Mouse (Mus musculus) kidney, postnatal 0 days (tissue): ENCODE data around the gene Aspscr1. TPM values are rescaled to one million over a fixed set of nuclear protein-coding genes. Genes with fewer than 3 reads are reported as not detected.

Experiments used
- ATAC-seq: fragments of 200-750 bp; cut with Nextera tagmentation; replicated peaks from 2 replicates; pipeline ENCODE4 v1.8.0; 2017; ENCODE audit warnings: low read depth, moderate number of reproducible peaks, moderate TSS enrichment, moderate library complexity; ENCODE audit not compliant: low FRiP score
- DNase-seq: peaks from one replicate; pipeline ENCODE4 v3.0.0-alpha.2; 2016; ENCODE audit warnings: low spot score
- H3K27ac ChIP-seq: fragments of 300-500 bp; sonication (generic); 2 replicates; pipeline ENCODE4 v1.5.1; 2014; ENCODE audit warnings: mild to moderate bottlenecking
- H3K27me3 ChIP-seq: fragments of 300-500 bp; sonication (generic); 2 replicates; pipeline ENCODE4 v1.6.1; 2014; ENCODE audit warnings: low read length, mixed read lengths; ENCODE audit not compliant: insufficient read depth
- H3K36me3 ChIP-seq: fragments of 300-500 bp; sonication (generic); 2 replicates; pipeline ENCODE4 v1.6.1; 2014; ENCODE audit warnings: low read length, mixed read lengths; ENCODE audit not compliant: insufficient read depth
- H3K4me1 ChIP-seq: fragments of 300-500 bp; sonication (generic); replicated peaks from 2 replicates; pipeline ENCODE4 v1.6.1; 2014; ENCODE audit warnings: antibody characterized with exemption, low read length, mixed read lengths; ENCODE audit not compliant: insufficient read depth
- H3K4me2 ChIP-seq: fragments of 300-500 bp; sonication (generic); 2 replicates; pipeline ENCODE4 v1.6.1; 2014; ENCODE audit warnings: mild to moderate bottlenecking, low read length, moderate library complexity, mixed read lengths
- H3K4me3 ChIP-seq: fragments of 300-500 bp; sonication (generic); replicated peaks from 2 replicates; pipeline ENCODE4 v1.5.1; 2014; ENCODE audit warnings: low read depth, low read length
- H3K9ac ChIP-seq: fragments of 300-500 bp; sonication (generic); 2 replicates; pipeline ENCODE4 v1.6.1; 2014; ENCODE audit warnings: low read depth, low read length
- H3K9me3 ChIP-seq: fragments of 300-500 bp; sonication (generic); replicated peaks from 2 replicates; pipeline ENCODE4 v1.6.1; 2016; ENCODE audit warnings: low read length, inconsistent platforms, mixed read lengths
- CTCF ChIP-seq: IDR thresholded peaks from 2 replicates; pipeline ENCODE4 v1.5.1; 2016; ENCODE audit warnings: antibody characterized with exemption, low read depth, mild to moderate bottlenecking, moderate library complexity
- WGBS: fragments of 180-500 bp; shearing (Covaris S2); extraction: QIAGEN DNeasy Blood & Tissue Kit; methylation state at CpG from one replicate; pipeline ENCODE4 v1.1.7; 2014; 5-methylcytosine and 5-hydroxymethylcytosine counted together
- polyA plus RNA-seq: library from polyadenylated mRNA; unstranded; fragments of >200 nt; fragmentation: Nextera tagmentation; extraction: Ambion mirVana; gene quantifications from 2 replicates; pipeline ENCODE4 v1.2.1, GENCODE M21; 2015

Gene Aspscr1
- 122 TPM in 2 replicates for polyA plus RNA-seq

GRCm38 (mm10) chr11:120672687-120673593 lies at the start of gene Aspscr1:
Aspscr1 (plus strand) TSS chr11:120672973.
- 1% methylated on average over 83 of the region's 83 CpGs for WGBS
- DNase-seq = peak; percentile 98
- Histone ChIP-seq H3K27ac (peak within 1 kb of the TSS; percentile 89), H3K27me3 (no peaks in the 10 kb centered on the region), H3K4me1 (no peaks in the 10 kb centered on the region), H3K36me3 (0 out of 2 replicates have a peak, but pooled peaks cover 4% of the 10 kb centered on the region), H3K4me3 (peak within 1 kb of the TSS; percentile 77), H3K9me3 (no peaks in the 10 kb centered on the region), H3K4me2 (peak within 1 kb of the TSS; percentile 80), H3K9ac (peak within 1 kb of the TSS; percentile 87)
- TF ChIP-seq CTCF = no peak
- peak; percentile 94 for ATAC-seq

GRCm38 (mm10) chr11:120623961-120624679 lies 48.7 kb upstream of the Aspscr1 start:
- 12% methylated on average over 30 of the region's 30 CpGs for whole genome bisulfite sequencing
- no peaks in the 10 kb centered on the region for H3K9me3 ChIP-seq
- DNase-seq (peak; percentile 81), ATAC-seq (peak; percentile 64)
- H3K9ac ChIP-seq = peak overlapping the region; percentile 86
- H3K4me3 ChIP-seq = peak overlapping the region; percentile 91
- peaks cover 5% of the 10 kb centered on the region; the same call in 1 of the 2 replicates for H3K4me1 ChIP-seq
- peak; percentile 73 for TF ChIP-seq CTCF
- peaks cover 28% of the 10 kb centered on the region for H3K36me3 ChIP-seq
- H3K27ac ChIP-seq = peak overlapping the region; percentile 95
- no peaks in the 10 kb centered on the region for H3K27me3 ChIP-seq
- peak overlapping the region; percentile 75 for H3K4me2 ChIP-seq

- Histone ChIP-seq H3K27me3 (no peaks in the 10 kb centered on the region), H3K9me3 (no peaks in the 10 kb centered on the region), H3K27ac (peak overlapping the region; percentile 95), H3K9ac (peak overlapping the region; percentile 86), H3K4me3 (peak overlapping the region; percentile 91), H3K4me2 (peak overlapping the region; percentile 75), H3K4me1 (peaks cover 8% of the 10 kb centered on the region), H3K36me3 (peaks cover 28% of the 10 kb centered on the region)
- ATAC-seq (peak; percentile 62), DNase-seq (peak; percentile 96)
- TF ChIP-seq CTCF = no peak
- WGBS = under 1% methylated on average over 53 of the region's 53 CpGs
These were observed 48.1 kb upstream of the Aspscr1 start for GRCm38 (mm10) chr11:120624680-120625111.

DNA sequence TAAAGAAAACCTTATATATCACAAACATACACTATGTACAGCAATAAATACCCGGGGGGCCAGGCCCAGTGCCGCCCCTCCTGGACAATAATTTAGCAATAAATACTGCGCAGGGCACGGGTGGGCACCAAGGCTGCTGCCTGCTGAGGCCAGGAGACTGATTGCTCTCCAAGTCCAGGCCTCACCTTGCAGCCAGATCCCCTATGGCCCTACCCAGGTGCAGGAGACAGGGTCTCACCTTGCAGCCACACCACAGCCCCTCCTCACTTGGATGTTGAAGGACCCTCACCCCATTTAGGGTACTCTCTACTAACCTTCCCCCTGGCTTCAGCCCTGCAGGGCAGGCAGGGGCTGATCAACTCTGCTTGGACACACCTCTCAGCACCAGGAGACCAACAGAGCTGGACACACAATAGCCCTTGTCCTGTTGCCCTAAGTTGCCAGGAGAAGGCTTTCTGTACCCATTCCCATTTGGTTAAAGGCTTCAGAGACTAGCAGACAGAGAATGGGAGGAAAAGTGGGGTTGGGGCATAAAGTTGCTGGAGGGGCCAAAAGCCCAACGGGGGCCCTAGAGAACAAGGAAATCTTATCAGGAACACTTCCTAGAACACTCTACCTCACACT lies 47.5 kb upstream of the Aspscr1 start, which contains the start of gene Sirt7:
Sirt7 (minus strand) TSS at position 89 of the 624 bp plus-strand sequence.
- no peaks in the 10 kb centered on the region for H3K9me3 ChIP-seq
- TF ChIP-seq CTCF = no peak
- peak within 1 kb of the TSS; percentile 95 for H3K27ac ChIP-seq
- H3K4me2 ChIP-seq = peak within 1 kb of the TSS; percentile 75
- no peaks in the 10 kb centered on the region for H3K27me3 ChIP-seq
- ATAC-seq = peak; percentile 18; the same call in 1 of the 2 replicates
- peak within 1 kb of the TSS; percentile 86 for H3K9ac ChIP-seq
- H3K4me3 ChIP-seq = peak within 1 kb of the TSS; percentile 91
- peaks cover 14% of the 10 kb centered on the region for H3K4me1 ChIP-seq
- 16% methylated on average over 5 of the region's 5 CpGs for WGBS
- no peak for DNase-seq
- H3K36me3 ChIP-seq = peaks cover 22% of the 10 kb centered on the region

DNA sequence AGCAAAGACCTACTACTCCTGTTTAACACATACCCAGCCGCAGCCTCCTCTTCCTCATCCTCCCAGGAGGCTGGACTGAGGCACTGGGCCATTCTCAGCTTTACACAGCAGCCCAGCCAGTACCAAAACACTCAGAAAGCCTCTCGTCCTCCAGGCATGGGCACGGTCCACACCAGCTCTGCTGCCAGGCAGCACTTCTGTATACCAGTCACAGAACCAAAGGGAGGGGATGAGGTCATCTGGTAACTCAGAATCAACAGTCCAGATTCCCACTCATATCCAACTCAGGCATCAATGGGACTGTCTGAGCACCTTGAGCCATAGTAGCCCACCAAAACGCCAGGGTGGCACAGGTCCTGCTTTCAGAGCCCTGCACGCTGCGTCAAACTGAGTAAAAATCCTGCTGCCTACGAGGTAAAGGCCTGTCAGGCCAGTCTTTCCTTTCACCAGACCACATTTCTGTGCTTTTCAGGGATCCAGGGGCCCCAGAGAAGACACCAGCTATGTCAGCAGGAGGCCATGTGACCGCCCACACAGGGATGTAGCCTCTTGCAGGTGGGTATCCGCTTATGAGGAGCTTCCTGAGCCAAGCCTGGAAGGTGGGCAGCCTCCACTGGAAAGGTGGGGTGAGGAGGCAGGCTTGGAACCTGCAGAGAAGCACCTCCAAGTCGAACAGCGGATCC lies 45.8 kb upstream of the Aspscr1 start:
- Histone ChIP-seq H3K27me3 (no peaks in the 10 kb centered on the region), H3K9ac (no peak overlapping the region), H3K4me2 (no peak overlapping the region), H3K4me1 (peaks cover 20% of the 10 kb centered on the region), H3K27ac (no peak overlapping the region), H3K9me3 (no peaks in the 10 kb centered on the region), H3K4me3 (no peak overlapping the region), H3K36me3 (peaks cover 15% of the 10 kb centered on the region)
- no peak for TF ChIP-seq CTCF
- DNase-seq (no peak), ATAC-seq (no peak)
- 89% methylated on average over 11 of the region's 11 CpGs for WGBS
